Comparison of ENCODE assay signal across 26 mouse cellular contexts in genomic region chr6:139989075-139989474, GRCm38 (mm10). TPM values are rescaled to one million over a fixed set of nuclear protein-coding genes. Genes with fewer than 3 reads are reported as not detected.
DNase-seq lines count a peak whose midpoint lies in the region; ATAC-seq and TF ChIP-seq lines count a peak whose summit lies in the region.
"Had no signal": no experiment of that assay in that cellular context is flagged by ENCODE, and none has a peak within 500 bp of the region (broad histone marks: within the 10 kb centered on the region; RNA-seq: fewer than 3 reads in every experiment).

No protein-coding gene starts in this region.

- DNase-seq in forebrain, embryonic 11.5 days (ENCODE audit: low spot score): no peak
- DNase-seq in frontal cortex, postnatal 14 days (ENCODE audit: low spot score in 2 of 2): no peak
- DNase-seq in brain, embryonic 14.5 days (ENCODE audit: low read depth): peak; percentile 53
- DNase-seq: adrenal gland, adult 8-10 months; adrenal gland, postnatal 25 days; cerebellum, adult 18-20 months; cerebellum, adult 9-10 months; cerebellum, postnatal 14 days; gastrocnemius, adult 2 months; gastrocnemius, postnatal 14 days; heart, adult 11 months had no signal

- H3K27ac ChIP-seq in forebrain, embryonic 13.5 days: 0 out of 2 replicates have a peak overlapping the region, but pooled peaks have one; percentile 25
- H3K27ac ChIP-seq in forebrain, embryonic 11.5 days (ENCODE audit: low read depth, low read length): no peak overlapping the region
- no peak overlapping the region for H3K27ac ChIP-seq in midbrain, embryonic 12.5 days (replicated peaks)
- no peak overlapping the region for H3K27ac ChIP-seq in midbrain, embryonic 15.5 days
- no peak overlapping the region for H3K27ac ChIP-seq in intestine, embryonic 16.5 days (ENCODE audit: low read length)
- H3K27ac ChIP-seq: gastrocnemius, adult 2 months; hindbrain, embryonic 13.5 days; hindbrain, postnatal 0 days had no signal

- no peak for TF ChIP-seq POLR2A in brain, embryonic 14.5 days (IDR thresholded peaks at IDR 0.05; ENCODE audit: borderline replicate concordance, extremely low read depth, insufficient read depth, insufficient read length, poor library complexity, severe bottlenecking)

- no peaks in the 10 kb centered on the region for H3K36me3 ChIP-seq in forebrain, embryonic 13.5 days (ENCODE audit: poor library complexity, severe bottlenecking)
- H3K36me3 ChIP-seq in forebrain, embryonic 11.5 days (ENCODE audit: control insufficient read depth, insufficient read depth, low read length): no peaks in the 10 kb centered on the region
- H3K36me3 ChIP-seq in midbrain, embryonic 12.5 days: no peaks in the 10 kb centered on the region
- no peaks in the 10 kb centered on the region for H3K36me3 ChIP-seq in midbrain, embryonic 15.5 days (replicated peaks)
- no peaks in the 10 kb centered on the region for H3K36me3 ChIP-seq in intestine, embryonic 16.5 days (ENCODE audit: control insufficient read depth, insufficient read depth, low read length)
- H3K36me3 ChIP-seq: hindbrain, embryonic 13.5 days had no signal

- ATAC-seq in forebrain, embryonic 13.5 days: 0 out of 2 replicates have a peak, but pooled peaks have one; percentile 50
- no peak for ATAC-seq in forebrain, embryonic 11.5 days (replicated peaks; ENCODE audit: low FRiP score)
- ATAC-seq in frontal cortex, adult (ENCODE audit: low TSS enrichment): 0 out of 2 replicates have a peak, but pooled peaks have one; percentile 23
- ATAC-seq in midbrain, embryonic 12.5 days (ENCODE audit: low FRiP score, low read depth): peak; percentile 42; the same call in 1 of the 2 replicates
- no peak for ATAC-seq in midbrain, embryonic 15.5 days (replicated peaks)
- ATAC-seq in intestine, embryonic 16.5 days: no peak
- ATAC-seq: activated CD4-positive, CD25-positive, alpha-beta regulatory T cell, adult 4 months; hindbrain, postnatal 0 days; inflammation-experienced regulatory T-cells, adult 6 months; intestine, postnatal 0 days had no signal

- TF ChIP-seq CTCF in brain, embryonic 14.5 days (IDR thresholded peaks at IDR 0.05; ENCODE audit: borderline replicate concordance, extremely low read depth, insufficient read depth, insufficient read length): no peak

- 0 out of 2 replicates have a peak, but pooled peaks cover 8% of the 10 kb centered on the region for H3K4me1 ChIP-seq in forebrain, embryonic 13.5 days
- no peaks in the 10 kb centered on the region for H3K4me1 ChIP-seq in forebrain, embryonic 11.5 days (replicated peaks; ENCODE audit: control insufficient read depth, insufficient read depth, low read length)
- H3K4me1 ChIP-seq in midbrain, embryonic 12.5 days: no peaks in the 10 kb centered on the region
- H3K4me1 ChIP-seq in midbrain, embryonic 15.5 days: peaks cover 6% of the 10 kb centered on the region; the same call in 1 of the 2 replicates
- H3K4me1 ChIP-seq in intestine, embryonic 16.5 days (ENCODE audit: control insufficient read depth, insufficient read depth, low read length): no peaks in the 10 kb centered on the region
- H3K4me1 ChIP-seq: hindbrain, embryonic 13.5 days had no signal

- WGBS in forebrain, embryonic 13.5 days: 60% methylated on average over 6 of the region's 6 CpGs
- WGBS in forebrain, embryonic 11.5 days: 84% methylated on average over 6 of the region's 6 CpGs
- WGBS in midbrain, embryonic 12.5 days: 61% methylated on average over 6 of the region's 6 CpGs
- 43% methylated on average over 6 of the region's 6 CpGs for WGBS in midbrain, embryonic 15.5 days
- 84% methylated on average over 6 of the region's 6 CpGs for WGBS in intestine, embryonic 16.5 days

- no peaks in the 10 kb centered on the region for H3K9me3 ChIP-seq in forebrain, embryonic 13.5 days (replicated peaks)
- no peaks in the 10 kb centered on the region for H3K9me3 ChIP-seq in forebrain, embryonic 11.5 days (ENCODE audit: control insufficient read depth, low read length)
- H3K9me3 ChIP-seq in midbrain, embryonic 12.5 days: 0 out of 2 replicates have a peak, but pooled peaks cover 1% of the 10 kb centered on the region
- H3K9me3 ChIP-seq in midbrain, embryonic 15.5 days: no peaks in the 10 kb centered on the region
- no peaks in the 10 kb centered on the region for H3K9me3 ChIP-seq in intestine, embryonic 16.5 days (ENCODE audit: control insufficient read depth, low read length)
- H3K9me3 ChIP-seq: hindbrain, embryonic 13.5 days had no signal

- no peaks in the 10 kb centered on the region for H3K27me3 ChIP-seq in forebrain, embryonic 13.5 days
- H3K27me3 ChIP-seq in forebrain, embryonic 11.5 days (ENCODE audit: control insufficient read depth, insufficient read depth, low read length): no peaks in the 10 kb centered on the region
- no peaks in the 10 kb centered on the region for H3K27me3 ChIP-seq in midbrain, embryonic 12.5 days
- H3K27me3 ChIP-seq in midbrain, embryonic 15.5 days (replicated peaks): no peaks in the 10 kb centered on the region
- H3K27me3 ChIP-seq in intestine, embryonic 16.5 days (replicated peaks; ENCODE audit: control insufficient read depth, insufficient read depth, low read length): no peaks in the 10 kb centered on the region
- H3K27me3 ChIP-seq: hindbrain, embryonic 13.5 days had no signal

- H3K9ac ChIP-seq in forebrain, embryonic 13.5 days: no peak overlapping the region
- H3K9ac ChIP-seq in forebrain, embryonic 11.5 days (ENCODE audit: low read length): no peak overlapping the region
- no peak overlapping the region for H3K9ac ChIP-seq in midbrain, embryonic 12.5 days (replicated peaks)
- no peak overlapping the region for H3K9ac ChIP-seq in midbrain, embryonic 15.5 days
- no peak overlapping the region for H3K9ac ChIP-seq in intestine, embryonic 16.5 days (ENCODE audit: low read depth, low read length)
- H3K9ac ChIP-seq: hindbrain, embryonic 13.5 days had no signal

- no peak overlapping the region for H3K4me3 ChIP-seq in forebrain, embryonic 13.5 days
- no peak overlapping the region for H3K4me3 ChIP-seq in forebrain, embryonic 11.5 days (ENCODE audit: low read depth, low read length)
- H3K4me3 ChIP-seq in midbrain, embryonic 12.5 days: no peak overlapping the region
- H3K4me3 ChIP-seq in midbrain, embryonic 15.5 days: no peak overlapping the region
- H3K4me3 ChIP-seq in intestine, embryonic 16.5 days (ENCODE audit: low read length): no peak overlapping the region
- H3K4me3 ChIP-seq: gastrocnemius, adult 2 months; hindbrain, embryonic 13.5 days had no signal

- H3K4me2 ChIP-seq in forebrain, embryonic 13.5 days: no peak overlapping the region
- H3K4me2 ChIP-seq in forebrain, embryonic 11.5 days (ENCODE audit: low read depth, low read length, severe bottlenecking): no peak overlapping the region
- H3K4me2 ChIP-seq in midbrain, embryonic 12.5 days (replicated peaks): no peak overlapping the region
- H3K4me2 ChIP-seq in midbrain, embryonic 15.5 days: no peak overlapping the region
- no peak overlapping the region for H3K4me2 ChIP-seq in intestine, embryonic 16.5 days (ENCODE audit: low read depth, low read length)
- H3K4me2 ChIP-seq: heart, embryonic 11.5 days; hindbrain, embryonic 13.5 days had no signal

RNA-seq across cellular contexts. Expression of gene Capza3, which starts 52.0 kb away (rescaled TPM):
- not detected in 2 replicates for polyA plus RNA-seq in forebrain, embryonic 13.5 days (2015; fragmentation: Nextera tagmentation; extraction: Ambion mirVana)
- not detected in 2 replicates for polyA plus RNA-seq in forebrain, embryonic 11.5 days (2014; fragmentation: Nextera tagmentation; extraction: Ambion mirVana)
- polyA plus RNA-seq in midbrain, embryonic 12.5 days (2016; fragmentation: Nextera tagmentation; extraction: Ambion mirVana): not detected in 2 replicates
- not detected in 2 replicates for polyA plus RNA-seq in midbrain, embryonic 15.5 days (2015; fragmentation: Nextera tagmentation; extraction: Ambion mirVana)
- polyA plus RNA-seq in brain, embryonic 14.5 days (2012; rRNA removed): not detected in 2 replicates
- polyA plus RNA-seq in intestine, embryonic 16.5 days (2015; fragmentation: Nextera tagmentation; extraction: Ambion mirVana): not detected in 2 replicates
- polyA plus RNA-seq: activated CD4-positive, CD25-positive, alpha-beta regulatory T cell, adult 4 months; embryonic facial prominence, embryonic 11.5 days; embryonic facial prominence, embryonic 14.5 days; heart, embryonic 11.5 days; heart, embryonic 14.5 days; heart, postnatal 0 days; hindbrain, embryonic 13.5 days; hindbrain, postnatal 0 days; inflammation-experienced regulatory T-cells, adult 6 months; intestine, postnatal 0 days had no signal

RNA-seq across cellular contexts. Expression of gene Plcz1, which starts 52.2 kb away (rescaled TPM):
- not detected in 2 replicates for polyA plus RNA-seq in forebrain, embryonic 13.5 days (2015; fragmentation: Nextera tagmentation; extraction: Ambion mirVana)
- not detected in 2 replicates for polyA plus RNA-seq in forebrain, embryonic 11.5 days (2014; fragmentation: Nextera tagmentation; extraction: Ambion mirVana)
- polyA plus RNA-seq in midbrain, embryonic 12.5 days (2016; fragmentation: Nextera tagmentation; extraction: Ambion mirVana): not detected in 2 replicates
- 0.33 and 0.44 TPM in 2 replicates for polyA plus RNA-seq in midbrain, embryonic 15.5 days (2015; fragmentation: Nextera tagmentation; extraction: Ambion mirVana)
- 0.14 and 0.18 TPM in 2 replicates for polyA plus RNA-seq in brain, embryonic 14.5 days (2012; rRNA removed)
- polyA plus RNA-seq in intestine, embryonic 16.5 days (2015; fragmentation: Nextera tagmentation; extraction: Ambion mirVana): not detected in 2 replicates
- polyA plus RNA-seq: activated CD4-positive, CD25-positive, alpha-beta regulatory T cell, adult 4 months; embryonic facial prominence, embryonic 11.5 days; heart, embryonic 14.5 days; heart, postnatal 0 days; inflammation-experienced regulatory T-cells, adult 6 months; intestine, postnatal 0 days had no signal

Comparison
In these comparisons a context has a peak if more than half of its experiments do, and no peak if none do; other contexts are left out.
1. ATAC-seq: peak in forebrain, embryonic 13.5 days (single experiment), frontal cortex, adult (single experiment) and midbrain, embryonic 12.5 days (single experiment); none in forebrain, embryonic 11.5 days (single experiment), midbrain, embryonic 15.5 days (single experiment) and intestine, embryonic 16.5 days (single experiment).